Mouse (Mus musculus) ES-E14 (cell line): ENCODE measurements around the gene Zbtb6. TPM values are rescaled to one million over a fixed set of nuclear protein-coding genes. Genes with fewer than 3 reads are reported as not detected.

Experiments used
- DNase-seq: peaks from one replicate; pipeline ENCODE4 v3.0.0-alpha.2; 2013; ENCODE audit warnings: low read depth, low spot score
- H3K27ac ChIP-seq: 2 replicates; pipeline ENCODE4 v1.5.1; 2012; ENCODE audit warnings: low read depth, mild to moderate bottlenecking, low read length, moderate library complexity, mixed read lengths; ENCODE audit not compliant: poor library complexity, insufficient read depth, severe bottlenecking
- H3K36me3 ChIP-seq: 2 replicates; pipeline ENCODE4 v1.6.1; 2012; ENCODE audit warnings: mild to moderate bottlenecking, low read length, moderate library complexity, mixed read lengths; ENCODE audit not compliant: control insufficient read depth, poor library complexity, insufficient read depth, severe bottlenecking
- H3K4me1 ChIP-seq, 2 experiments: fragments of 150-350 bp in 1 of 2; sonication (generic) in 1 of 2; 2 replicates each; pipeline ENCODE4 v1.6.1; 2012; ENCODE audit warnings: low read length in 2 of 2, mild to moderate bottlenecking in 1 of 2, mixed read lengths in 1 of 2; ENCODE audit not compliant: control insufficient read depth in 2 of 2, insufficient read depth in 2 of 2, poor library complexity in 1 of 2
- H3K4me3 ChIP-seq, 2 experiments: fragments of 150-350 bp in 1 of 2; sonication (generic) in 1 of 2; 2 replicates each; pipeline ENCODE4 v1.5.1; 2012; ENCODE audit warnings: low read length in 2 of 2, low read depth in 1 of 2, mild to moderate bottlenecking in 1 of 2, mixed read lengths in 1 of 2; ENCODE audit not compliant: insufficient read depth in 1 of 2, poor library complexity in 1 of 2, severe bottlenecking in 1 of 2
- H3K9ac ChIP-seq: 2 replicates; pipeline ENCODE4 v1.6.1; 2012; ENCODE audit warnings: low read depth, mild to moderate bottlenecking, low read length, mixed read lengths; ENCODE audit not compliant: poor library complexity, insufficient read depth, severe bottlenecking
- H3K9me3 ChIP-seq: fragments of 150-350 bp; sonication (generic); 2 replicates; pipeline ENCODE4 v1.6.1; 2012; ENCODE audit warnings: low read depth, mild to moderate bottlenecking, low read length; ENCODE audit not compliant: control insufficient read depth, insufficient read depth
- CHD2 ChIP-seq: IDR thresholded peaks from 2 replicates; pipeline ENCODE4 v1.6.1; 2014; ENCODE audit warnings: mild to moderate bottlenecking, low read depth, low read length, inconsistent platforms
- HCFC1 ChIP-seq: IDR thresholded peaks from 2 replicates; pipeline ENCODE4 v1.6.1; 2012; ENCODE audit warnings: low read length, inconsistent platforms, borderline replicate concordance; ENCODE audit not compliant: insufficient read depth
- MAFK ChIP-seq: IDR thresholded peaks from 2 replicates; pipeline ENCODE4 v1.6.1; 2014; ENCODE audit warnings: mild to moderate bottlenecking, low read depth, low read length, inconsistent platforms; ENCODE audit not compliant: insufficient read depth
- ZC3H11A ChIP-seq: IDR thresholded peaks from 2 replicates; pipeline ENCODE4 v1.6.1; 2012; ENCODE audit warnings: low read depth, mild to moderate bottlenecking, inconsistent platforms, low read length, borderline replicate concordance
- ZNF384 ChIP-seq: IDR thresholded peaks from 2 replicates; pipeline ENCODE4 v1.6.1; 2012; ENCODE audit warnings: low read depth, low read length, inconsistent platforms
- in situ Hi-C, 2 experiments: fragments of 600-800 bp; cut with MboI; formaldehyde crosslinking; loops; one replicate each; pipeline ENCODE4 v1.15.1; 2025; ENCODE audit warnings: low sequenced_read_pairs in 2 of 2, inconsistent platforms in 1 of 2; ENCODE audit not compliant: unreplicated experiment in 2 of 2
- total RNA-seq: library from RNA; depleted of rRNA; stranded (reverse); fragments of 300-350 nt; gene quantifications from 2 replicates; pipeline ENCODE4 v1.2.3, GENCODE M21; 2012

The Zbtb6 gene
- total RNA-seq, 1 experiment, result 10.8 TPM

DNA sequence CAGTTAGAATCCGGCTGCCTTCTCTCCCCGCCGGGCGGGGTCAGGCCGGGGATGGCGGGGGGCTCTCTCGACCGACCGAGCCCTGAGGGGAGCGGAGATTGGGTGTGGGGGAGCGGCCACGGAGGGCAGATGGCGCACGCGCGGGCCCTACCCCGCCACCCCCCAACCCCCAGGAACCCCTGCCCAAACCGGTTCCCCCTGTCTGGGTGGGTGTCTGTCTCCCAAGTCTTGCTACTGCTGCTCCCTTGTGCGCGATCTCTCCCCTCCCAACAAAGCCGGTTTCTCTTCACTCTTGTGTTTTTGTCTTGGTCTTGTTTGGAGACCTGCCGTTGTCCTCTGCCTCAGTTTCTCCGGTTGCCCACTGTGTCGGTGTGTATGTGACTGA lies 9.4 kb upstream of the Zbtb6 start:
- H3K4me1 ChIP-seq, result peaks cover 0 to 3% of the 10 kb centered on the region in 2 experiments; a peak in 1 of 4 replicates
- H3K27ac ChIP-seq, result peak overlapping the region; percentile 92
- in situ Hi-C loops, result no loop called here
- H3K36me3 ChIP-seq, result no peaks in the 10 kb centered on the region
- H3K9ac ChIP-seq, result peak overlapping the region; percentile 99
- DNase-seq, result no peak
- H3K9me3 ChIP-seq, result no peaks in the 10 kb centered on the region
- no peak for TF ChIP-seq CHD2
- 0 out of 2 replicates have a peak, but pooled peaks have one; percentile 8 for TF ChIP-seq HCFC1
- H3K4me3 ChIP-seq, result peak overlapping the region; percentile 97 to 99

DNA sequence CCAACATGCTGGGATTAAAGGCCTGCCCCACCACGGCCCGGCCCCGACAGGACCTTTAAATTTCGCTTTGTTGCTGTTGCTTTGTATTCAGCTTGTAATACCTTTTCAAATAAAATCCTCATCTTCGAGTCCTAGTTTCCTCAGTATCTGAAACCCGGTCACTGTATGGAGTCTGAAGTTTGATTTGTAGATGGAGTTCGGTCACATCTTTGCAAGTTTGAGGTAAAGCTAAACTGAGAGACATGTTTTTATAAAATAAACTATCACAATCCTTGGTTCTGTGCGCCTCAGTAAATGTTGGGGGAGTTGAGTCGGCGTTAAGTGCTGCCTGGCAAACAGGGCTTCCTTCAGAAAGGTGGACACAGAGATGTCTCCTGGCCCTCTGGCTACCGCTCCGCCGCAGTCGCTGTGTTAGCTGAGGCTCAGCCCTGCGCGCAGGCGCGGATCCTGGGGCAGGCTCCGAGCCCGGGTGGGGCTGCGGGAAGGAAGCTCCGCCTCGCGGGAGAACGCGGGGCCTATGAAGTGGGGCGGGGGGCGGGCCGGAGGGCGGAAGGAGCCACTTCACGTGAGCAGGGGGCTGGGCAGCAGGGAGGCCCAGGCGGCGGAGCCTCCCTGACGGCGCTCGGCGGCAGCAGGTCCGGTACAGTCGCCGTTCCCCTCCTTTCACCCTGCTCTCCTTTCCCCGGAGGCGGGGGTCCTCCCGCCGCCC lies 8.8 kb upstream of the Zbtb6 start:
- Histone ChIP-seq H3K4me3 (peak overlapping the region; percentile 97 to 99), H3K36me3 (no peaks in the 10 kb centered on the region), H3K4me1 (peaks cover 0 to 3% of the 10 kb centered on the region in 2 experiments; a peak in 1 of 4 replicates), H3K9me3 (no peaks in the 10 kb centered on the region), H3K27ac (peak overlapping the region; percentile 92), H3K9ac (peak overlapping the region; percentile 99)
- TF ChIP-seq HCFC1, result peak; percentile 77
- no peak for TF ChIP-seq MAFK
- TF ChIP-seq ZNF384, result no peak
- TF ChIP-seq CHD2, result 0 out of 2 replicates have a peak, but pooled peaks have one; percentile 5
- no peak for TF ChIP-seq ZC3H11A
- peak; percentile 91 for DNase-seq
- in situ Hi-C loops, result no loop called here

DNA sequence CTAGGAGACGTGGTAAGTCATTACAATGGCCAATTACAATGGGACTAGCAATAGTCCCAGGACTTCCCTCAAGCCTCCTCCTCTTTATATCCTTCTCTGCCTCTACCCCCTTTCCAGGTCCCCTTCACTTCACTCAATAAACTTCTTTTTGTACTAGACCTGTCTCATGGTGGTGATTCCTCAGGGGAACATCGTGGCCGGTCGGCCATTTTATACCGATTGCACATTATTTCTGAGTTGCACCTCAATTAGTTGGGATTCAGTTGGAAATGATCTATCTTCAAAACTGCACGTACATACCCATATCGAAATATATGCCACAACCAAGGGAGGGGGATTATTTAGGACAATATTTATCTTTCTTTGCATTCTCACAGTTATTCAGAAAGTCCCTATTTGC lies 11.4 kb downstream of the Zbtb6 start:
- DNase-seq, result no peak
- Histone ChIP-seq H3K36me3 (no peaks in the 10 kb centered on the region; the same call in 1 of the 2 replicates), H3K4me1 (peaks cover 0 to 2% of the 10 kb centered on the region in 2 experiments; a peak in 1 of 4 replicates), H3K27ac (peak overlapping the region; percentile 40; the same call in 1 of the 2 replicates), H3K9me3 (no peaks in the 10 kb centered on the region), H3K4me3 (peak overlapping the region; percentile 79 to 97), H3K9ac (peak overlapping the region; percentile 70)
- in situ Hi-C loops, result no loop called here
- TF ChIP-seq ZNF384, result no peak
- no peak for TF ChIP-seq MAFK
- no peak for TF ChIP-seq ZC3H11A
- TF ChIP-seq HCFC1, result no peak
- no peak for TF ChIP-seq CHD2

DNA sequence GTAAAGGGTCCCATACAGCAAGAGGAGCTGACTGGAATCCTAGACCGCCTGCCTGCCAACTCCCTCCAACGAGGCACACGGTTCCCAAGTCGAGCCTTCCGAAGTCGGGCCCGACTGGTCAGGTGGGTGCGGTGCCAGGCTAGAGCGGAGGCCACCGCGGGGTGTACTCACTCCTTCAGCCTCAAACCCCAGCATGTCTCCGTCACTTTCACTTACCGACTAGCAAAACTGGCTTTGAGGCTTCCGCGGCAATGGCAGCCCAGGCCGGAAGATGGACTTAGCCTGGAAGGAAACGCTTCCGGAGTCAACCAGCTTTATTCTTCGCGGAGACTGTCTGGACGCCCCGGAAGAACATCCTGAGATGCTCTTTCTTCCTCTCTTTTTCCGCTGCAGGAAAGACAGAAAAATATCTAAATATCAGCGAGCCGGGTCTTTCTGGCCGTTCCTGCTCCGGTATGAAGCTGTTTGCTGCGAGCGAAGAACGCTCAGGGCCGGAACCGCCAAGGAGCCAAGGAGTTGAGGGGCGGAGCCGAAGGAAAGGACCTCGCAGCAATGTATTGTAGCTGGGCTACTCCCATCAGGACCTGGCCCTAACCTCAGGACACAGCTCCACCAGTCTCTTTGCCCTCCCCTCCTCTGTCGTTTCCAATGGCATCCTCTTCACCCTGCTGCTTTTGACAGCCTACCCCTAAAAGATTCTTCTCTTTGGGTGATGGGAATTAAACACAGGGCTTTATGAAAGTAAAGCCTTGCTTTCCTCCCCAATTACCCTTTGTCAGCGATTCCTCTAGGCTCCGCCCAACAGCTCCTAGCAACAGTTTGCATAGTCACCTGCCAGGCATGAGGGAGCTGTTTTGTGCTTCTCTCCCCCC lies 12.1 kb downstream of the Zbtb6 start:
- H3K4me3 ChIP-seq, result peak overlapping the region; percentile 79 to 97
- TF ChIP-seq CHD2 (peak; percentile 72), ZNF384 (no peak), ZC3H11A (no peak), MAFK (peak; percentile 92), HCFC1 (peak; percentile 75)
- peak; percentile 80 for DNase-seq
- H3K36me3 ChIP-seq, result no peaks in the 10 kb centered on the region; the same call in 1 of the 2 replicates
- H3K27ac ChIP-seq, result peak overlapping the region; percentile 86
- peak overlapping the region; percentile 96 for H3K9ac ChIP-seq
- H3K4me1 ChIP-seq, result peaks cover 0 to 2% of the 10 kb centered on the region in 2 experiments; a peak in 1 of 4 replicates
- in situ Hi-C loops, result no loop called here
- no peaks in the 10 kb centered on the region for H3K9me3 ChIP-seq
